Mouse (Mus musculus) thymus, adult 18-20 months (tissue): ENCODE data around the gene Gm29776.
A peak's percentile ranks its signal among the peaks of the same experiment; 100 is the strongest.

ENCODE experiments used
- DNase-seq, 2 experiments: peaks; one replicate each; pipeline ENCODE4 v3.0.0; 2022; ENCODE audit warnings: mixed read lengths in 2 of 2

Gene Gm29776

DNA sequence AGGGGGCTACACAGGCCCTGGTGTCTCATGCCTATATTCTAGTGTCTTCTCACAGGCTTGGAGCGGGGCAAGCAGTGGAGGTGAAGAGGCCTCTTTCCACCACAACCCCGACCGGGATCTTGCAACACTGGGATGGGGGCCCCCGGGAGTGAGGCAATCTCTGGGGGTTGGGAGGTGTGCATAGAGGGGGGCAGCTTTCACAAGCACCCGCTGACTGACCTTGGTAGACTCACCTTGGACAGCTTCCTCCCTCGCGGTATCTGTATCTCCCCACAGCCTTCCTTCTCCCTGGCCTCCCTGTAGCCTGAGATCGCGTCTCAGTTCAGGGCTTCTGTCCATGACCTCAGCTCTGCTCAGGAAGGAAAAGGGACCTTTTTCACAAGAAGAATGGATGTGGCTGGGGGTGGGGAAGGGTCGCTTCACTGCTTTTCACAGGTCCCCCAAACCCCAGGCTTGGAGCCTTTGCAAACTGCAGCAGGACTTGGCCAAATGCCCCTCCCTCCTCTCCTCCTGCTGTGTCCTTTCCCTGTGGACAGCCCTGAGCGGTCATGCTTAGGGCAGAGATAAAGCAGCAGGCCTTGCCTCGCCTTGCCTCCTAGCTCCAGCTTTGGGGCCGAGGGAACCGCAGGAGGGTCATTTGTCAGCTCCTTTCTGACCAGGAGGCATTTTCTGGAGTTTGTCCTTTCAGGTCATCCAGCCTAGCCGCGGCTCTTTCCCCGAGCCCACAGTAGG, 8.1 kb upstream of the Gm29776 start:
- no peak for DNase-seq

DNA sequence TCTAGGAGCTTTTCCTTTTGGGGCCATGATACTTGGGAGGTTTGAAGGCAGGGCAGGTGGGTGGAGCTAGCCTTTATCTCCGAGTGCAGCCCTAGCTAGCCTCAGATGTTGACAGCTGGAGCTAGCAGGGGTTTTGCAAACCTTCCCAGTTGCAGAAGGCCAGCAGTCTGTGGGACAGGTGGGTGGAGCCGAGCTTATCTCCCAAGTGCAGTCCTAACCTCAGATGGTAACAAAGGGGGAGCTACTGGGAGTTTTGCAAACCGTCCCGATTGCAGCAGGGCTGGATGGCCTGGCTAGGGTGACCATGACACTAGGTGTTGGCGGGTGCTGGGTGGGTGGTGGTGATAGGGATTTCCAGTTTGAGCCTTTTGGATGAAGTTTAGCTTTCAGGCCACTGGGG, 7.2 kb upstream of the Gm29776 start:
- DNase-seq: no peak

DNA sequence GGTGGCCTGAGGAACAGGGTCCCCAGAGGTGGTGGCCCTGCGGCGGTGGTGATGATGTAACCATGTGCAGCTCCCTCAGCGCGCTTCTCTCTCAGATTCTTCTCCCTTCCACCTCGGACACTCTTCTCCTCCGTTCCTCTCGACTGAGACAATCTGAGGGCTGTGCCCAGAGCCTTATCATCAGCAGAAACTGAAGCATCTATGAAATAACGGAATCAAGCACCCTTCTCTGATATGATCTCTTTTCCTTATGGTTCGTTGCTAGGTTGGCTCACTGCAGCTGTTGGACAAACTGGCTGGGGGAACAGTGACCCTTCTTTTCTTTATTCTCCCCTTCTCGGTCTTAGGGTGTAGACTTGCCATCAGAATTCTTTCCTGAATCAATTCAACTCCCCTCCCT, 4.6 kb upstream of the Gm29776 start:
- DNase-seq: no peak

DNA sequence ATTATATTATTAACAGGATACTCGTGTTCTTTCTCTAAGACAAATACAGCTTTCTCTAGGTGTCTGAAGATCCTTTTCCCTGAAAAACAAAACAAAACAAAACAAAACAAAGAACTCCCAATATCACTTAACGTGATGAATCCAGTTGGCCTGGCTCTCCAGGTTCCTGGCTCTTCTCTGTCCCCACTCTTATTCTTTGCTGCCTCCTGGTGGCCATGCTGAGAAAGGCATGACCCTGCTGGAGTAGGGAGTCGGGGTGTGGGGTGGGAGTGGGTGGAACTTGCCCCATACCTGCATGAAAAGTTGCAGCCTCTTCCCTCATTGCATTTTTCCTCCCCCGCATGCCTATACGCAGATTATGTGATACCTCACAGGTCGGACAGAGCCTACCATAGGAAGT, 2.7 kb upstream of the Gm29776 start:
- DNase-seq: peak; percentile 63 to 73

DNA sequence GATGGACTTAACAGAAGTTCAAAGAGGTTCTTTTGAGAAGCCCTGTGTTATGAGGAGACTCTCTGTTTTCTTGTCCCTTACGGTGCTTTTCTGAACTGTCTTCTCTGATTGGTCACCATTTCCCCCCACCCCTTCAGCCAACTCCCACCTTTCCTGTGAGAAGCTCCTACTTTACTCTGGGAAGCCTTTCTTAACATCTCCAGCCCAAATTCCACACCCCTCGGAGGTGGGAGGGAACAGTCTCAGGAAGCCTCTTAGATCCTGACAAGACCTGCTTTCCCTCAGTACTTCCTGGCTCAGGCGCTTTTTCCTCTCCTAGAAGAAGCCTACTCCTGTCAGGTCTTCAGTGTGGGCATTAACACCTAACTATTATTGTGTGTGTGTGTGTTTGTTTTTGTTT, 953 bp upstream of the Gm29776 start:
- no peak for DNase-seq

DNA sequence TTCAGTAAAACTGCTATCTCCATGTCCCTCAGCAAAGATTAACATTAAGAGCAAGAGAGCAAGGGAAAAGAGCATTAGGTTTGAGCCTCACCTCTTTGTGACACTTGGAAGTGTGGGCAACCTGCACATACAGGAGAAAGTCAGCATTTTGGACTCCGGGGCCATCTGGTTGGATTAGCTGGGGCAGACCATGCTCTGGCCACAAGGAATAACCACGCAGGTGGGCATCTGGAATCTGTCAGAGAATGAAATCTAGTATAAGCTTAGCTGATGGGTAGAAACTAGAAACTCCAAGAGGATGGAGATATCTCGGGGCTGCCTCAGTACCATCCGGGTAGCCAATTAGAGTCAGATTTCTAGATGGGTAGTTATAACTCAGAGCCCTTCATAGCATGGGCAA, 1.9 kb downstream of the Gm29776 start:
- DNase-seq: no peak

DNA sequence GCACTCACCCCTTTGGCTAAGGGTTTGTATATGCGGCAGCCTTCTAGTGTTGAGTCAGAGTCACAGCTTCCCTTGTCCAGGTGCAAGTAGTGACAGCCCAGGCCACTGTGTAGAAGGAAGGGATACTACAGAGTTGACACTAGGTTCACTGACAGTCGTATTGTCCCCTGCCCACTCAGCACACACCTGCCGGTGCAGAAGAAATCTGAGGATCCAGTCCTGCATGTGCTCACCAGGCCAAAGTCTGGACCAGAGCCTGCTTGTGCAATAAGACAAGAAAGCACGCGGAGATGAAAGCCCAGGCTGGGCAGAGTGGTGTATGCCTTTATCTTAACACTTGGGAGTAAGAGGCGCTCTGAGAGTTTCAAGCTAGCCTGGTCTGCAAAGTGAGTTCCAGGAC, 3.6 kb downstream of the Gm29776 start:
- no peak for DNase-seq

DNA sequence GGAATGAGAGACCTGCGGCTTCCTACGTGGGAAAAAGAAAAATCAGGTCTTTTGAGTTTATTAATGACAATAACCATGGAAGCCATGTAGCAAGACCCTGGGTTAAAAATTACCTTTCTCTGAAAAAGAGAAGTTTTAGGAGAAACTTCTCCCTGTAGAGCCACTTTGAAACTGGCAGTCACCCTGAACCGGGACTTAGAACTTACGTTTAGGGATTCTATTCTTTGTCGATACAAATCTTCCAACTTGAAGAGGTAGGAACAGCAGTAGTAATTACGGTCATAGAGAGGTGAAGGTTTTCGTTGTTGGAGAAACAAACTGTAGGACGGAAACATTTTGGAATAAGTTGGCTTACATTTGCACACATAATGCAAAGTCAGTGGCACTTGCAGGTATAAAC, 11.4 kb downstream of the Gm29776 start:
- no peak for DNase-seq

DNA sequence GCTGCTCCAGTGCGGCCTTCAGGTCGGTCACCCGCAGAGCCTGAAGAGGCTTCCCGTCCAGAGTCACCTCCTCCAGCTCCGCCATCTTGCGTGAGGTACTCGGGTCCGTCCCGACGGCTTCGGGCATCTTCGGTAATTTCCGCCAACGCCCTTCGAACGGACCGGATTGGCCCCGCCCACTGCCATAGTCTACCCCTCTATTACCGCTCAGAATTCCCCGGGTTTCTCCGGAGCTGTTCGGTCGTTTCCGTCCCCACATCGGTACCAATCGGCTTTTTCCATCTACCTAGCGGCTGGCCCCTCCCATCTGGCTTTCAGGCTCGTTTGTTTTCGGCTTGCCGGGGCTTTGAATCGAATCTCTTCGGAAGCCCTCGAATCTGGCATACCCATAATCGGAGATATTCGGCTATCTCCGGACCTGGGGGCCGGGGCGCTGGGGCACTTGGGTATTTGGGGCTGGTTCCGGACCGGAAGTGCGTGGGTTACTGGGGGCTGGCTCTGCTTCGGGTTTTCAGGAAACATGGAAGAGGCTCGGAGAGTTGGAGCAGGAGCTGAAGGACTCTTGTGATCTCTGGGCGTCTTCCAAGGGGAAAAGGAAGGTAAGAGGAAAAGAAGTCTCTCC, 12.0 kb downstream of the Gm29776 start, which contains the start of gene Acin1:
Acin1 (minus strand) TSS at position 410 of the 622 bp plus-strand sequence.
- peak; percentile 100 for DNase-seq

DNA sequence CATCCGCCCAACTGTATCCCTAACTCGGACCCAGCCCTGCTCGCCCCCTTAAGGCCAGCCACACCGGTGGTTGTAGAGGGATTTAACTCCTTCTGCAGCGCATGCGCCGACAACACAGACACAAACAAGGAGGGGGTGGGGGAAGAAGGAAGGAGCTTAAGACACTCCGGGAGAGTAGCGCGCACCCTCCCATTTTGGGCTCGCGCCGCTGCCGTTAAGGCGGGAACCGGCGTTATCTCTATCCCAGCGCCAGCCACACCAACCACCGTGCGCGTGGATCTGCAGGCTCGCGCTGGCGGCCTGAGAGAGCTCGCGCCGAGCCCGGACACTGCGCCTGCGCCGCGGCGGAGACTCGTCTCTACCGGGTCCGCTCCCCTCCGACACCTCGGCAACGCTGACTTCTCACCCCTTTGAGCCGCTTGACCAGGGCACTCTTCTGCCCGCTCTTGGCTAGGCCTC, 12.5 kb downstream of the Gm29776 start, which contains the start of gene 1700123O20Rik:
1700123O20Rik (plus strand) TSS at position 154 of the 459 bp plus-strand sequence.
- DNase-seq: peak; percentile 70 to 83

DNA sequence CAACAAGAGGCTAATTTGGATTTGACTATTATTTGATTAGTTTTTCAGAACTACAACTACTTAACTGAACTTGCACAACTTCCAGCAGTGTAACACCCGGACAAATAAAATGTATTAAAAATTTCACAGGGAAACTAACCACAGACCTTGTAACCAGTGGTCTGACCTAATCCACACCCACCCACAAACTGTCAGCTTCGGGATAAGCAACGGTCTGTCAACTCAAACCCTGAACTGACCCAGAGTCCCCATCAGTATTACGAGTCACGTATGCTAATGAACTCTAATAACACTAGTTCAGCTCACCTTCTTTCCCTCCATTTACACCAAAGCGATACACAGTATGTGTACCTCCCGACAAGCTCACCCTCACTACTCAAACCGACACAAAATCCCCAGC, 13.2 kb downstream of the Gm29776 start:
- DNase-seq: no peak

DNA sequence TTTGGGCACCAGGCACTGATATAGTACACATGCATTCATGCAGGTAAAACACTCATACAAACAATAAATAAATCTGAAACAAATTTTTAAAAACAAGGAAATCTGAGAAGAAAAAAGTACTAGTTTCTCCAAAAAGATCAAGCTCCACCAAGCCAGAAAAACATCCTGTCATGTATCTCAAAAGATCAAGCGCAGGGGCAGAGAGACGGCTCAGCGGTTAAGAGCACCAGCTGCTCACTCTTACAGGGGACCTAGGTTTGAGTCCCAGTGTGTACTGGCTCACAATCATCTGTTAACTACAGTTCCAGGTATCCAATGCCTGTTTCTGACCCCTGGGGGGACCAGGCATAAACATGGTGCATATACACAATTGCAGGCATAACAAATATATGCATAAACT, 16.2 kb downstream of the Gm29776 start:
- no peak for DNase-seq

DNA sequence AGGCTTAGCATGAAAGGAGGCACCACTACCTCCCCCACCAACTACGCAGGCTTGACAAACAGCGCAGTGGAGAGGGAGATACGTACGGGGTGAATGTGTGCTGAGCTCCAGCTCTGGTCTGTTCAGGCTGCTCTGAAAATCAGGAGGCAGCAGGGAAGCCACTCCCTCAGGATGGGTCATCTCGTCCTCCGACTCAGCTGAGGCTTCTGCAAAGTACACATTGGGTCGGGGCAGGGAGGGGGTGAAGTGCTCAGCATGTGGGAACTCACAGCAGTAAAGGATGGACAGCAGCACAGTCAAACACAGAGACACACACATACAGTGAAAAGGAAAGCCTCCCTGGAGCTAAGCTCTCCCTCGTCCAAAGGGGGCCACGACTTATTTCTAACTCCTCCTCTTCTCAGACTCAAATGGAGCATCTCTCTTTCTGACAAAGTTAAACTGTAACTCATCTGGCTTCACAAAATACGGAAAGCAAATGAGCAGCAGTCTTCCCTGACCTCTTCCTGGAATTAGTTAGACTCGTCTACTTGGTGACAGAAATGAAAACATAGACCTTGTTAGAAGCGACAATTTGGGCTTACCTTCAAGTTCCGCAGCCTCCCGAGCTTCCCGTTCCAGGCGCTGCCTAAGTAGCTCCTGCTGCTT, 19.9 kb downstream of the Gm29776 start:
- DNase-seq: no peak

DNA sequence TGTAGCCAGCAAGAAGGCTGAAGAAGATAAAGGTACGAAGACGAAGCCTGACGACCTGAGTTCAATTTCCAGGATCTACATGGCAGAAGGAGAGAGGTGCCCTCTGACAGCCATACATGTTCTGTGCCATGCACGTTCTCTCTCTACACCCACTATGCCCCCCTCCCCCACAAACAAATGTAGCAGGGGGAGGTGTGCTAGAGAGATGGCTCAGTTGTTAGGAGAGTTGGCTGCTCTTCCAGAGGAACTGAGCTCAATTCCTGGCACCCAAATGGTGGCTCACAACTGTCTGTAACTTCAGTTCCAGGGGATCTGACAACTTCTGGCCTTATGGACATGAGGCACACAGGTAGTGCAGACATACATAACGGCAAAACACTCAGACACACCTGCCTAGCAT, 22.3 kb downstream of the Gm29776 start:
- DNase-seq: no peak

DNA sequence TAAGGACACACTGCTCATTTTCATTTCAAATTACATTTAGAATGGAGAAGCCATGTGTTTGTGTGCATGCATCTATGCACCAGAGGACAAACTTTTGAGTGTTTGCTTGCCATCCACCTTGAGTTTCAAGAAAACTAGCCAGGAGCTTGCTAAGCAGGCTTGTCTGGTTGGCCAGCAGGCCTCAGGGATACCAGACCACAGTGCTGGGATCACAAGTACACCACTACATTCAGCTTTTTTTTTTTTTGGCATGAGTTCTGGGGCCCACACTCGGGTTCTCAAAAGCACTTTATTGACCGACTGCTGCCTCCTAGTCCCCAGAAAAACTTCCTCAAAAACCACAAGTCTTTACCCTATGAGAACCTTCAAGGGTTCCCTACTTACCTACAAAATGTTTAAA, 24.3 kb downstream of the Gm29776 start:
- no peak for DNase-seq

DNA sequence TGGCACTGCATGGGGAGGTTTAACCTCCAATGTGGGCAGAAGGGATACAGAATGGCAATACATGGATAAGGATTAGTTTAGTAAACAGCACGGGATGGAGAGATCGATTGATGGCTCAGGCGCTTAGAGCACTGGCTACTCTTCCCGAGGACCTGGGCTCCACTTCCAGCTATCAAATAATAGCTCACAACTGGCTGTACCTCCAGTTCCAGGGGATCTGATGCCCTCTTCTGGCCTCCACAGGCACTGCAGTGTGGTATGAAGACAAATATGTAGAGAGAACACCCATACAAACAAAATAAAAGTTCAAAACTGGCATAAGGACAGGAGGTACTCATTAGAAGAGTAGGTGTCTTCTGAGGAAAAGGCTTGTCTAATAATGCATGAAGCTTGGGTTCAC, 29.3 kb downstream of the Gm29776 start:
- no peak for DNase-seq

DNA sequence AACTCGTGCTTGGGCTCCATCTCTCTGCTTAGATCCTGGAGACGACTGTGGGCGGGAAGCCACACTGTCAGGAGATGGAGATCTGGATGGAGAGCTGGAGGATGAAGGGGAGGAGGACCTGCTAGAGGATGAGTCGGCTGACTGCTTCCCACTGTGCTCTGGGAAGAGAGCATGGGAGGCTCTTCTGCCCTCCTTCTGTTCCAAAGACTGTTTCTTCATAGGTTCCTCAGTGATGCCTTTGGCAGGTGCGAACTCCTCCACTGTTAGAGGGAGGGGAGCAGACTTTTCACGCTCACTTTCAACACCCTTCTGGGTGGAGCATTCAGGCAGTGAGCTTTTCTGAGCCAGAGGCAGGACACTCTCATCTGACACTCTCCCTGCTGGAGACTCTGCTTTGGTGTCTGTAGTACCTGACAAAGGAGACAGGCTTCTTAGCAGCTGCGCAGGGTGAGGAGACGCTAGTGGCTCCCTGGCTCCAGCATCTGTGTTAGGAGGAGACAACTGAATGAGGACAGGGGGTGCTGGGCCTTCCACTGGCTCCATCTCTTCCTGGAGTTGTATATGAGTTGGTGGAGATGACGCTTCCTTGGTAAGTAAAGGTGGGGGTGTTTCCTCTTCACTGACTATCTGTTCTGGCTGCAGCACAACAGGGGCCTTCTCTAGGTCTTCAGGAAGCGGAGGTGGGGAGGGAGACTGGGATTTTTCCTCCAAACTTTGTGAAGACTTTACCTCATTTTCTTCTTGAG, 34.0 kb downstream of the Gm29776 start:
- DNase-seq: no peak

DNA sequence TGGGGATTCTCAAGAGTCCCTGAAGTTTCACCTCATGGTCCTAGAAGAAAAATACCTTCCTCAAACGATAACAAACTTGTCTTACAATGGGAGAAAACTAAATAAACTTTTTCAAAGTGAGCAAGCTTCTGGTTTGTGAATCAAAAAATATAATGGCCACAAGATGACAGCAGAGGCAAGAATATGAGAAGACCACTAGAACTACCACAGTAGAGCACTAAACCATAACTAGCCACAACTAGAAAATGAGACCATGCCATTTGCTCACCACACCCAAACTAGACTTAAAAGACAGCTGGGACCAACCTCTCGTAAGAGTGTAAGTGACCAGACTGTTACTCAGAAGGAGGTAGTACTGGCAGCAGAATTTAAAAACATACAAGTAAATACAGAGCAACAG, 38.6 kb downstream of the Gm29776 start:
- DNase-seq: no peak

DNA sequence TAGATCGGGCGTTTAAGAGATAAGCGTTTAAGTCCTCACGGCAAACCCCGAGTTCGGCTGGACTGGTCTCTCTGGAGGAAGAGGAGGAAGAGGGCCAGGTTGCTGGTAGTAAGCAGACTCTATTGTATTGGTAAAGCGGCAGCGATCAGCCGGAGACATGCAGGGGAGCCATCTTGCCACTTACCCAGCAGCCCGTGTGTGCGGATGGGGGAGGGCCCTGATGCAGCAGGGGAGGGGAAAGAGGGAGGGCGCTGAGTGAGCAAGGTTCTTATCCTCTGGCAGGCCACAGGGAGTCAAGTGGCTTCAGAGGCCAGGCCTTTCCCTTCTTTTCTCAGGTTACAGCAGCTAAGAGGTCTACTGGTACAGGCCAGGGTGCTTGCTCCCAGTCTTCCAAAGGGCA, 45.1 kb downstream of the Gm29776 start:
- DNase-seq: peak; percentile 79

DNA sequence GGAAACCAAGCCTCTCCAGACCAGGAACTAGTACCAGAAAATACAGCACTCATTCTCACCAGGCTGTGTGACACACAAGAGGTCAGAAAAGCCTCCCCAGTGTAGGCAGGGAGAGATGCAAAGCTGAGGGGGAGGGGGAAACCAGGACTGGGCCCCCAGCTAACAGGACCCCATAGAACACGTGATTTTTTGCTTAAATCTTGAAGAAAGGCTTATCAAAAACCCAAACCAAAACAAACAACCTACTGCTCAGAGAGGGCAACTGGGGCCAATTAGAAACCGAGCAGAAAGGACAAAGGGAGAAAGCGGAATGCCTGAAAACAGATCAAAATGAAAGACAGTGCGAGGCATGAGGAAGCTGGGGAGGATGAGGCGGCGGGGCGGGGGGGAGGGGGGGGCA, 45.8 kb downstream of the Gm29776 start:
- no peak for DNase-seq

DNA sequence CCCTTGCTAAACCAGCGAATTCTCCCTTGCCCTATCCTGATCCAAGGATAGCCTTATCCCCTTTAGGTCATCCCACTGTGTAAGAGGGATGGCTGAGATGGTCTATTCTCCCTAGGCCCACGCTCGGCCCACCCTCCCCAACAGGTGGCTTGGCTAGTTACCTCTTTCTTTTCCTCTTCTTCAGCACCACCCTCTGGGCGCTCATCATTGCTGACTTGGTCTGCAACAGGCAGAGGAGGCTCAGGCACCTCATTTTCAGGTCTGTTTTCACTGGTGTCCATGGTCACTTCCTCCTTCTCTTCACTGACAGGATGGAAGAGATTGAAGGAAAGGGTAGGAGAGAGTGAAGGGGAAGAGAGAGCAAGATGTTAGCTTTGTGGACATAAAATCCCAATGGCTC, 47.1 kb downstream of the Gm29776 start:
- no peak for DNase-seq

DNA sequence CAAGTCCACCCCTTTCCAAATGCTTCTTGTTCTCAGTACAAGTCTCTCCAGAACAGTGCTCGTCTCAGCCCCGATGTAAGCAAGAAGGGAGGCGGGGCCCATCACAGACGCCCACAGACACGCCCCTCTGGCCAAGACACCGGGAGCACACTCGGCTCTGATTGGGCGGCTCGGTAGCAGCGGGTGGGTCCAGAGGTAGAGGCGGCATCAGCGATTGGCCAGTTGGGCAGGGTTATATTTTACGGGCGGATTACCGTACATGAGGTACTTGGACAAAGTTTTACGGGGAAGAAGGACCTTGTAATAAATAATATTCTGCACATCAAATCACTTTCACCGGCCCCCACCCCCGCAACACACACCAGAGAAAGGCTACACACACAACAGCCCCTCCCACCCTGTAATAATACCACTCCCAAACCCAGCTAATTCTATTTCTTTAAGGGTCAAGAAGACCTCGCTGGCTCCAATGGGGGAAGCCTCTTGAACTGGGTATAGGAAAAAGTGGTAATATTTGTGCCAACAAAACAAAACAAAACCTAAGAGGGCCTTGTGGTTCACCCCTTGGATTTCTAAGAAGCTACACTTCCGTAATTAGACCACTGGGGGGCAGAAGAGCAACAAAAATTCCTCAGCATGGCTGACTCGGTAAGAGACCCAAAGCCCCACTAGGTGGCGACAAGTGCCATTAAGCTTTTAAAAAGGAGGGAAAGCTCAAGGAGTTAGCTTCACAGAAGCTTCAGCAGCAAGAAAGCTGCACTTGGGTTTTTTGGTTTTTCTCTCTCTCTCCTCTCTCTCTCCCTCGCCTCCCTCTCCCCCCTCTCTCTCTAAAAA, 47.8 kb downstream of the Gm29776 start:
- DNase-seq: peak; percentile 52 to 70
